Comparison of ENCODE assay signal across 10 mouse cellular contexts in the genomic region with DNA sequence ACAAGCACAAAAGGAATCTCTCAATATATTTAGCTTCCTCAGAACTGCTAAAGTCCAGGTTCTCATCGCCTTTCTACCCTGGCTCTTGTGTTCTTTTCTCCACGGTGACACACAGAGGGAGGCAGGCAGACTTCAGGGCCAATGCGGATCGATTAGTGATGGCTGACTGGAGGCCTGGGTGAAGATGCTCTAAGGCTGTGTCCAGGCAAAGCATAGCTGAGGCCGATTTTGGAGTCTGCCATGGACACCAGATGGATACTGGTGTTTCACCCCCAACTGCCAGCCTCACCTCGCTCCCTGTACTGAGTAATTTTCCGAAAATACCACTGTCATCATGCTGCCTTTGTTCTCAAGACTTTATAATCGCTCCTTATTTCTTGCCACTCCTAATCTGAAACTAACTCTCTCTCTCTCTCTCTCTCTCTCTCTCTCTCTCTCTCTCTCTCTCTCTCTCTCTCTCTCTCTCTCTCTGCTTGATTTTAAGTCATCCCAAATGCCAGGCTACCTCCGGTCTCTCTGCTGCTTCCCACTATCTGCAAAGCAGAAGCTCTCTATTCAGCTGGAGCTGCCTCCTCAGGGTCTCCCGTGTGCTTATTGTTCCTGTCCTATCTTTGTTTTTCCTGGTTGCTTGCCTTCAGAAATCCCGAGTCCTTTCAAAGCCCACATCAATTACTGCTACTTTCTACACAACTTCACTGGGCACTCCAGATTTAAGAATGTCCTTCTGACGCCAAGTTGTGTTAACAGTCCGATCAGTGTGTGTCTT.
DNase-seq lines count a peak whose midpoint lies in the region; ATAC-seq and TF ChIP-seq lines count a peak whose summit lies in the region.
"Had no signal": no experiment of that assay in that cellular context is flagged by ENCODE, and none has a peak within 500 bp of the region (broad histone marks: within the 10 kb centered on the region; RNA-seq: fewer than 3 reads in every experiment).

No protein-coding gene starts in this region.

- no peak for TF ChIP-seq CTCF in lung, embryonic 14.5 days (IDR thresholded peaks at IDR 0.05; ENCODE audit: low read depth)

- DNase-seq in lung, embryonic 14.5 days = peak; percentile 8
- no peak for DNase-seq in lung, postnatal 25 days (ENCODE audit: low spot score)
- DNase-seq in embryo, embryonic 11 days = peak; percentile 55
- DNase-seq in limb, embryonic 10.5 days (ENCODE audit: low spot score) = no peak
- no peak for DNase-seq in thymus, postnatal 10 days (ENCODE audit: low spot score in 2 of 2)
- no peak for DNase-seq in MN1 (ENCODE audit: low spot score)
- no peak for DNase-seq in frontal cortex, postnatal 36 days (ENCODE audit: low spot score in 2 of 2)
- DNase-seq: kidney, postnatal 10 days had no signal

- H3K4me1 ChIP-seq in lung, embryonic 14.5 days (ENCODE audit: insufficient read depth) = no peaks in the 10 kb centered on the region
- peaks cover 33% of the 10 kb centered on the region for H3K4me1 ChIP-seq in limb, embryonic 10.5 days

- no peak overlapping the region for H3K27ac ChIP-seq in lung, embryonic 14.5 days (ENCODE audit: low read depth)
- H3K27ac ChIP-seq in limb, embryonic 10.5 days = peak overlapping the region; percentile 25; the same call in 1 of the 2 replicates
- H3K27ac ChIP-seq: liver, embryonic 14.5 days had no signal

- no peak overlapping the region for H3K4me3 ChIP-seq in lung, embryonic 14.5 days (ENCODE audit: low read depth, low read length)
- H3K4me3 ChIP-seq in limb, embryonic 10.5 days = no peak overlapping the region

- 55% methylated on average over 13 of the region's 13 CpGs for WGBS in lung, embryonic 14.5 days
- 81% methylated on average over 13 of the region's 13 CpGs for WGBS in limb, embryonic 10.5 days

- H3K9me3 ChIP-seq in lung, embryonic 14.5 days (ENCODE audit: low read depth, low read length) = no peaks in the 10 kb centered on the region
- H3K9me3 ChIP-seq in limb, embryonic 10.5 days (replicated peaks) = no peaks in the 10 kb centered on the region
- H3K9me3 ChIP-seq: G1E had no signal

- H3K27me3 ChIP-seq in lung, embryonic 14.5 days (ENCODE audit: insufficient read depth, low read length) = no peaks in the 10 kb centered on the region
- H3K27me3 ChIP-seq in limb, embryonic 10.5 days (ENCODE audit: low read depth, poor library complexity, severe bottlenecking) = no peaks in the 10 kb centered on the region

- H3K9ac ChIP-seq in lung, embryonic 14.5 days = no peak overlapping the region
- H3K9ac ChIP-seq: liver, embryonic 14.5 days had no signal

- ATAC-seq in lung, embryonic 14.5 days (ENCODE audit: insufficient read depth) = no peak

- no peaks in the 10 kb centered on the region for H3K36me3 ChIP-seq in lung, embryonic 14.5 days (ENCODE audit: insufficient read depth)
- H3K36me3 ChIP-seq in limb, embryonic 10.5 days = no peaks in the 10 kb centered on the region
- H3K36me3 ChIP-seq: G1E had no signal

- no peak overlapping the region for H3K4me2 ChIP-seq in lung, embryonic 14.5 days

Comparison
In these comparisons a context has a peak if more than half of its experiments do, and no peak if none do; other contexts are left out.
1. DNase-seq: peak in lung, embryonic 14.5 days (single experiment) and embryo, embryonic 11 days (single experiment); none in lung, postnatal 25 days (single experiment), limb, embryonic 10.5 days (single experiment), thymus, postnatal 10 days (0 of 2), MN1 (single experiment) and frontal cortex, postnatal 36 days (0 of 2).